Mouse (Mus musculus): ENCODE data around the gene Erp44.

Gene Erp44

GRCm38 (mm10) chr4:48239046-48239445, 40.3 kb downstream of the Erp44 start:
- DNase-seq (ENCODE audit: low spot score), result peak; percentile 62

- DNase-seq (ENCODE audit: low spot score), result no peak
Observed at GRCm38 (mm10) chr4:48236721-48237120, 42.6 kb downstream of the Erp44 start.

- DNase-seq (ENCODE audit: low spot score), result peak; percentile 44
Observed at GRCm38 (mm10) chr4:48226800-48227199, 52.6 kb downstream of the Erp44 start.

GRCm38 (mm10) chr4:48225604-48226003, 53.8 kb downstream of the Erp44 start:
- peak; percentile 10 for DNase-seq (ENCODE audit: low spot score)

- DNase-seq (ENCODE audit: low spot score), result peak; percentile 81
Observed at GRCm38 (mm10) chr4:48225173-48225572, 54.2 kb downstream of the Erp44 start.

GRCm38 (mm10) chr4:48203564-48203963, 75.8 kb downstream of the Erp44 start:
- DNase-seq (ENCODE audit: low spot score), result no peak

GRCm38 (mm10) chr4:48198447-48198846, 80.9 kb downstream of the Erp44 start:
- no peak for DNase-seq (ENCODE audit: low spot score)

GRCm38 (mm10) chr4:48197925-48198324, 81.4 kb downstream of the Erp44 start:
- DNase-seq (ENCODE audit: low spot score), result no peak

- DNase-seq (ENCODE audit: low spot score), result no peak
Observed at GRCm38 (mm10) chr4:48182115-48182806, 97.1 kb downstream of the Erp44 start.

- DNase-seq (ENCODE audit: low spot score), result no peak
Observed at GRCm38 (mm10) chr4:48181366-48181765, 98.0 kb downstream of the Erp44 start.

GRCm38 (mm10) chr4:48180922-48181321, 98.4 kb downstream of the Erp44 start:
- no peak for DNase-seq (ENCODE audit: low spot score)

- DNase-seq (ENCODE audit: low spot score), result no peak
Observed at GRCm38 (mm10) chr4:48175666-48176065, 103.7 kb downstream of the Erp44 start.

- no peak for DNase-seq (ENCODE audit: low spot score)
Observed at GRCm38 (mm10) chr4:48163851-48164250, 115.5 kb downstream of the Erp44 start.

GRCm38 (mm10) chr4:48160386-48160785, 119.0 kb downstream of the Erp44 start:
- DNase-seq (ENCODE audit: low spot score), result no peak

GRCm38 (mm10) chr4:48155864-48156263, 123.5 kb downstream of the Erp44 start:
- DNase-seq (ENCODE audit: low spot score), result peak; percentile 23

- DNase-seq (ENCODE audit: low spot score), result no peak
Observed at GRCm38 (mm10) chr4:48153229-48153628, 126.1 kb downstream of the Erp44 start.

GRCm38 (mm10) chr4:48149492-48149891, 129.9 kb downstream of the Erp44 start:
- no peak for DNase-seq (ENCODE audit: low spot score)

All from lung, postnatal 25 days (tissue).